Mouse (Mus musculus) megakaryocyte, embryonic 14.5 days (primary cell): ENCODE results near the gene Ccdc90b. TPM values are rescaled to one million over a fixed set of nuclear protein-coding genes. Genes with fewer than 3 reads are reported as not detected.
A peak's percentile ranks its signal among the peaks of the same experiment; 100 is the strongest.

Experiments
- H3K27me3 ChIP-seq: replicated peaks from 2 replicates; pipeline ENCODE3; 2012; ENCODE audit warnings: inconsistent platforms
- H3K36me3 ChIP-seq: replicated peaks from 2 replicates; pipeline ENCODE3; 2012; ENCODE audit warnings: low read length, inconsistent platforms, mixed read lengths
- H3K4me1 ChIP-seq: 2 replicates; pipeline ENCODE4 v1.6.1; 2012; ENCODE audit warnings: inconsistent platforms
- H3K4me3 ChIP-seq: replicated peaks from 2 replicates; pipeline ENCODE3; 2012; ENCODE audit warnings: moderate library complexity, mild to moderate bottlenecking, inconsistent platforms
- H3K9me3 ChIP-seq: 2 replicates; pipeline ENCODE4 v1.6.1; 2012; ENCODE audit warnings: inconsistent platforms
- FLI1 ChIP-seq: IDR thresholded peaks from 2 replicates; pipeline ENCODE4 v1.6.1; 2012; ENCODE audit warnings: low read length, inconsistent platforms, mixed read lengths
- GATA1 ChIP-seq: IDR thresholded peaks from 3 replicates; pipeline ENCODE4 v1.6.1; 2012; ENCODE audit warnings: mixed read lengths, low read length, inconsistent platforms, borderline replicate concordance
- polyA plus RNA-seq: library from polyadenylated mRNA; stranded (reverse); fragments of >175 nt; gene quantifications from 2 replicates; pipeline ENCODE4 v1.2.3, GENCODE M21; 2012; ENCODE audit warnings: low replicate concordance; ENCODE audit not compliant: insufficient read depth

Ccdc90b gene
- 5.4 TPM in 1 of 2 replicates, not detected in the other for polyA plus RNA-seq

DNA sequence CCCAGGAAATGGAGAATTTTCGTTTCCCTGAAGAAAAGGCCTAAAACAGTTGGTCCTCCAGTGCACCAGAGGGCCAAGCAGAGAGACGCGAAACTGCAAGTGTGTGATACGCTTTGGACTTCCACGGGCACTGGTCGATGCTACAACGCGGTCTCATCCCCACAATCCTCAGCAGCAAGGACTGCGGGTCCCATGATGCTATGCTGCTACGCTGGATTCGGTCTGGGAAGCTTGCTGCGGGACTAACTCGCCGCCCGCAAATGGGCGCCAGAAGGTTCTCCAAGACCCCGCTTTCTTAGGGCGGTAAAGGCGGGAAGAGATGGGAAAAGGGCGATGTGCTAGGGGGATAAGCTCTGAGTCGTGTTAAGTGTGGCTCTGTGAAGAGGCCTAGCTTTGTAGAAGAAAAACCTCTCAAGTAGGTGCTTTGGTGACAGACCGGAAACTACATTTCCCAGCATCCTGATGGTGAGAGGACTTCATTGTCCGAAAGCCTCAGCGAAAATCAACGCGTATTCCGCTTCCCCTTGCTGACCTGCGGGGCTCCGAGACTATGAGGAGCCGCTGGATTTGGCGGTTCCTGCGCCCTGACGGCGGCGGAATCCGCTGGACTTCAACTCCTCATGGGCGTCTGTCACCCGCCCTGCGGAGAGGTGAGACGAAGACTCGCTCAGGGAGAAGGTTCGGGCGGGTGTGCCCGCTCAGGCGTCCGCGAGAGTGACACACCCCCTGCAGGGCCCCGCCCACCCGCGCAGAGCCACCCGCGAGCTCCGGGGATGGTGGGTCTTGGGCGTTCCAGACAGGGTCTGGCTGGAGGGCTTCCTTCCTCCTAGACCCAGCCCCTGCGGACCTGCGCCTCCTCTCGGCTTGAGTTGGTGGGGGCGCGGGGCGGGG, at the start of gene Ccdc90b:
Gene Ccdc90b (plus strand): TSS at position 164 of the 891 bp plus-strand sequence.
- peak within 1 kb of the TSS; percentile 93 for H3K4me3 ChIP-seq
- peaks cover 46% of the 10 kb centered on the region for H3K4me1 ChIP-seq
- H3K9me3 ChIP-seq, result peaks cover 2% of the 10 kb centered on the region; the same call in 1 of the 2 replicates
- no peaks in the 10 kb centered on the region for H3K27me3 ChIP-seq
- no peaks in the 10 kb centered on the region for H3K36me3 ChIP-seq
- TF ChIP-seq GATA1 (no peak), FLI1 (no peak)

DNA sequence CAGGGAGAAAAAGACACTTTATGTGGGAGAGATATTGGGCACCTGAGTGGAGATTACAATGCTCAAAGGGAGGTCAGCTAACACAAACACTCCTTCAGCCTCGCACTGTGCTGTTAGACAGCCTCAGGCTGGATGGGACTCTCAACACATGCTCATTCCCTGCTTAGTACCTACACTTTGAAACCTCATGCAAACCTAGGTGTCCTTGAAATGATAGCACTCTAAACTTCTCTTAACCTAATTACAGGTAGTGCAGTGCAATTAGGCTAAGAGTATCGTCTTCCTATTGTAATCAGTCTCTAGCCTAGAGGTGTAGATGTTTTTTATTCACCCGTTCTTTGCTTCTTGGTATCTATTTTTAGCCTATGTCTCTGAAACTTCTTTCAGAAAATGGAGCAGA, 40.6 kb upstream of the Ccdc90b start:
- Histone ChIP-seq H3K4me1 (peaks cover 7% of the 10 kb centered on the region; the same call in 1 of the 2 replicates), H3K27me3 (no peaks in the 10 kb centered on the region), H3K4me3 (no peak overlapping the region), H3K9me3 (no peaks in the 10 kb centered on the region), H3K36me3 (no peaks in the 10 kb centered on the region)
- no peak for TF ChIP-seq FLI1
- TF ChIP-seq GATA1, result no peak

DNA sequence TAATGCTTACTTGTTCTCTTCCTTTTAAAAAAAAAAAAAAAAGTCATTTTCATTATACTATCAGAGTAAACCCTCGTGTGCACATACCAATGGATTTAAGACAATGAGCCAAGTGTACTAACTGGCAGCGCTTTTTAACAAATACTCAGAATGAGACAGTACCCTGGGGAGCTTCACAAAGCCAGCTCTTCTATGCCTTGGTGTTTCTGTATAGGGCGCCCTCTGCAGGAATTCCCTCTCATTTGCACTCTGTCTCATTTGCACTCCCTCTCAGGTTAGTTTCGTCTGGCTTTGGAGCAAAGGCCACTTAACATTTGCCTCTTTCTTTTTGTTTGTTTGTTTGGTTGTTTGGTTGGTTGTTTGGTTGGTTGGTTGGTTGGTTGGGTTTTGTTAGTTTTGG, 40.1 kb upstream of the Ccdc90b start:
- Histone ChIP-seq H3K9me3 (no peaks in the 10 kb centered on the region), H3K27me3 (no peaks in the 10 kb centered on the region), H3K4me1 (peaks cover 7% of the 10 kb centered on the region; the same call in 1 of the 2 replicates), H3K36me3 (no peaks in the 10 kb centered on the region), H3K4me3 (no peak overlapping the region)
- TF ChIP-seq FLI1, result no peak
- TF ChIP-seq GATA1, result no peak

DNA sequence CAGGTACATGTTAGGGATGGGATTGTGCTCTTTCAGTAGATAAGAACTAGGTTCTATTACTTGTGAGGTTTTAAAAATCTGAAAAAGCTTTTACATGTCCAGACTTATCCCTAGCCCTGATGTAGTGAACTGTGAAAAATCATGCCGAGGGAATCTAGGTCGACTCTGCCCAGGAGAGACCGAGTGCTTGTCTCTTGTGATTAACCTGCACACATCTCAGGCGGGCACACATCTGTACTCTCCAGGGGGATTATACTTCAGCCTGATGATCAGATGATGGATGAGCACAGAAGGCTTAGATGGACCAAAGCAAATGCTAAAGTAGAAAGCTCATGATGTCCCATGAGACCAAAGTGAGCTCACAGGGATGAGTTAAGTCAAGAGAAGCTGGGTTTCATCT, 31.7 kb upstream of the Ccdc90b start:
- peaks cover 2% of the 10 kb centered on the region for H3K27me3 ChIP-seq
- no peaks in the 10 kb centered on the region for H3K9me3 ChIP-seq
- peaks cover 4% of the 10 kb centered on the region; the same call in 1 of the 2 replicates for H3K4me1 ChIP-seq
- TF ChIP-seq FLI1 (no peak), GATA1 (no peak)
- no peak overlapping the region for H3K4me3 ChIP-seq
- no peaks in the 10 kb centered on the region for H3K36me3 ChIP-seq

DNA sequence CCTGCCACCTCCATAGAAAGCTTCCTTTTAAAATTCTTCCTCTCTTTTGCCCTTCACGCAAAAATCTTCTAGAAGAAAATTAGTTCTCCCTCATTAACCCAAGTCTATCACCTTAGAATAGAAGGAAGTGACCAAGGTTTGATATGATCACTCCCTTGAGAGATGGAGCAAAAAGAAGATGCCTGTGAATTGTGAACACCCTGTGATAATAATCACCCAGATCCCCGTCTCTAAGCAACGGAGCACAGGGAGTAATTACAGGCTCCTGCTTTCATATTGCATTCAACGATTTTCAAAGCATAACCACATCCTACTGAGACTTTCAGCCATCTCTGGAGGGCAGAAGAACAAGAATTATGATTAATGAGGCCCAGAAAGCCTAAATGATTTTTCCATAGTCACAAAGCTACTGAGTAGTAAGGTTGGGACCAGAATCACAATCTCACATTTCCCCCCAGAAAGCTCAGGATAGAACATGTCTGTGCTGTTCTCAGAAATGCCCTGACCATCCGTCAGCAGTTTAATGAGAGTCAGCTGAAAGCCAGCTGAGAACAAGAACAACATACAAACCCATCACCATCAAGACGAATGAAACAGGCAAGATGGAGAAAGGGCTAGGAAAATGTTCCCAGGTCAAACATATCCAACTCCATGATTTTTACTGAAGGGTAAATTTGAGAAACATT, 28.5 kb upstream of the Ccdc90b start:
- peaks cover 5% of the 10 kb centered on the region for H3K27me3 ChIP-seq
- TF ChIP-seq FLI1, result no peak
- no peak for TF ChIP-seq GATA1
- H3K36me3 ChIP-seq, result no peaks in the 10 kb centered on the region
- H3K4me3 ChIP-seq, result no peak overlapping the region
- no peaks in the 10 kb centered on the region for H3K9me3 ChIP-seq
- peaks cover 4% of the 10 kb centered on the region; the same call in 1 of the 2 replicates for H3K4me1 ChIP-seq

DNA sequence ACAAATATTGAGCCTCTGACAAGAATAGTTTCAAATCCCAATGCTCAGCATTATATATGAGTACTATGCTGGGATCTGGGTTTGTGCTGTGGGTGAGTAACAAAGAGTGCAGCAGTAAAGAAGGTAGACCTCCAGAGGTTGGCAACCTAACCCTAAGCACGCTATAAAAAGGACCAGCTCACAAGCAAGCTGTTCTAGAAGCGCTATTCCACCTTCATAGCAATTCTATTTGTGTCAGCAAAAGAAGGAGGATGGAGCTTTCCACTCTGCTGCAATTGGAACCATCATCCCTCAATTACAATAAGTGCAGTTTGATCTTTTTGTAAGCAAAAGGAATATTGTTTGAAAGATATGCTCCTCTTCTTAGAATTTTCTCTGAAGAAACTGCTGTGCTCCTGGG, 14.2 kb upstream of the Ccdc90b start:
- peaks cover 13% of the 10 kb centered on the region; the same call in 1 of the 2 replicates for H3K4me1 ChIP-seq
- H3K9me3 ChIP-seq, result 0 out of 2 replicates have a peak, but pooled peaks cover 3% of the 10 kb centered on the region
- H3K4me3 ChIP-seq, result no peak overlapping the region
- TF ChIP-seq GATA1 (no peak), FLI1 (no peak)
- peaks cover 5% of the 10 kb centered on the region for H3K27me3 ChIP-seq
- H3K36me3 ChIP-seq, result no peaks in the 10 kb centered on the region

DNA sequence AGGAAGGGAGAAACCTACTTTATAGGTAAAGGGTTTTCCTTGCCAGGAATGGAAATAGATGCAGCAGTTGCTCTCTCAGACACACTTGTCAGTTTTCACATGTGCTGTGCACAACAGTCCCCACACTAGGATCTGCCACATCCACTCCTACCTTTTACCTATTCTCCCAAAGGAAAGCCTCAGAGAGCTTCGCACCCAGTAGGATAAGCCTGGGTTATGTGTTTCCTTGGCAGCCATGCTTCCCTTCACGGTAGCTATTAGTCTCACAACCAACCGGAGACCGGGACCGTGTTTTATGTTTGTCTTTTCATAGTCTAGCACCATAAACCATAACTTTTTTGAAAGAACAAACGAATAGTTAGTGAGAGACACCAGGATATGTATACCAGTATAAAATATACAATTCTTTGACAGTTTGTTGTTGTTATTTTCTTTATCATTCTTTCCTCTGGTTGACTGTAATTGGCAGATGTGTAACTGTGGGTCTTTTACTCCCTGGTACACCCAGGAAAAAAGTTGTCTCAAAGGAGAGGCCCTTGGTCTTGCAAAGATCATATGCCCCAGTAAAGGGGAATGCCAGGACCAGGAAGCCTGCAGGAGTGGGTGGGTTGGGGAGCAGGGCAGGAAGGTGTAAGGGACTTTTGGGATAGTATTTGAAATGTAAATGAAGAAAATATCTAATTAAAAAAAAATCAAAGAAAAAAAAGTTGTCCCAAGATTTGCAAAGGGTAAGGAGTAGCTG, 10.5 kb upstream of the Ccdc90b start:
- TF ChIP-seq GATA1, result no peak
- no peak for TF ChIP-seq FLI1
- Histone ChIP-seq H3K4me3 (no peak overlapping the region), H3K36me3 (no peaks in the 10 kb centered on the region), H3K9me3 (0 out of 2 replicates have a peak, but pooled peaks cover 3% of the 10 kb centered on the region), H3K4me1 (0 out of 2 replicates have a peak, but pooled peaks cover 6% of the 10 kb centered on the region), H3K27me3 (no peaks in the 10 kb centered on the region)

DNA sequence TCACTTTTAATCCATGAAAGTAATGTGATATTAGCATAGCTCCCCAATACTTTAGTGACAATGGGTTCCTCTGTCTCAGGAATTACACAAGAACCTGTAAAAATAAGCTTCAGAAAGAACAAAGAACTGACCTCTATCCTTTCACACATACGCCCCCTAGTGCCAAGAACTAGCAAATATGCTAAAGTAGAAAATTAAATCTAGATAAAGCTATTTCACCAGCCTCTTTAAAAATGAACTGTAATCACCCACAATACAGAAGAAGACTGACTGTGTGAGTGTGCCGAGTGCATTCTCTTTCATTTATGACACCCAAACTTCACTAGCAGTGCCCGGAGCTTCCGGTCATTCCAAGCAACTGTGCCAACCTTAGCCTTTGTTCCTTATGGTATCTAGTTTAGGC, 10.0 kb upstream of the Ccdc90b start:
- H3K36me3 ChIP-seq, result no peaks in the 10 kb centered on the region
- TF ChIP-seq GATA1, result no peak
- TF ChIP-seq FLI1, result no peak
- H3K4me1 ChIP-seq, result 0 out of 2 replicates have a peak, but pooled peaks cover 6% of the 10 kb centered on the region
- H3K4me3 ChIP-seq, result no peak overlapping the region
- no peaks in the 10 kb centered on the region for H3K27me3 ChIP-seq
- H3K9me3 ChIP-seq, result 0 out of 2 replicates have a peak, but pooled peaks cover 3% of the 10 kb centered on the region

DNA sequence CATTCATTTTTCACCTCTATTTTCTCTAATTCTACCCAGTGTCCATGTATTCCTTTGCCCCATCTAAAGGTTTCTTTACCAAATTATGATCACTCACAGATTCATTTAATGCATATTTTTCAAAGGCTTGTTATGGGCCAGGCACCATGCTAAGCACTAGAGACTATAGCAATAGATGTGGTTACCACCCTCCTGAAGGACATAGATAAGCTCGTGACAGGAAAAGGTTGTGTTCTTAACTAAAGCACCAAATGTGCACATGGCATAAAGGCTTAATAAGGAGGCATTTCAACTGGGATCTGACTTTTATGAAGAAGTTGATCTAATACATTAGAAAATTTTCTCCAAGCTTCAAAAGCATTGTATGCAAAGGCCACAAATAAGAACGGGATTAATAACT, 2.2 kb upstream of the Ccdc90b start:
- Histone ChIP-seq H3K4me3 (no peak overlapping the region), H3K27me3 (no peaks in the 10 kb centered on the region), H3K4me1 (peaks cover 36% of the 10 kb centered on the region), H3K9me3 (peaks cover 2% of the 10 kb centered on the region; the same call in 1 of the 2 replicates), H3K36me3 (no peaks in the 10 kb centered on the region)
- TF ChIP-seq GATA1 (no peak), FLI1 (no peak)
